Mouse (Mus musculus): ENCODE results near the gene Crnn. TPM values are rescaled to one million over a fixed set of nuclear protein-coding genes. Genes with fewer than 3 reads are reported as not detected.

Crnn gene
- total RNA-seq (2021), result not detected
- long read RNA-seq, experiment 1, result 0 reads
- long read RNA-seq, experiment 2, result 0 reads

- no peak for DNase-seq (ENCODE audit: low spot score in 2 of 2)
Observed at GRCm38 (mm10) chr3:93144510-93145051, at the start of gene Crnn. TSS of gene Crnn (plus strand) at chr3:93144787.

- DNase-seq (ENCODE audit: low spot score in 2 of 2), result no peak
Observed at GRCm38 (mm10) chr3:93096447-93096846, 48.1 kb upstream of the Crnn start.

DNA sequence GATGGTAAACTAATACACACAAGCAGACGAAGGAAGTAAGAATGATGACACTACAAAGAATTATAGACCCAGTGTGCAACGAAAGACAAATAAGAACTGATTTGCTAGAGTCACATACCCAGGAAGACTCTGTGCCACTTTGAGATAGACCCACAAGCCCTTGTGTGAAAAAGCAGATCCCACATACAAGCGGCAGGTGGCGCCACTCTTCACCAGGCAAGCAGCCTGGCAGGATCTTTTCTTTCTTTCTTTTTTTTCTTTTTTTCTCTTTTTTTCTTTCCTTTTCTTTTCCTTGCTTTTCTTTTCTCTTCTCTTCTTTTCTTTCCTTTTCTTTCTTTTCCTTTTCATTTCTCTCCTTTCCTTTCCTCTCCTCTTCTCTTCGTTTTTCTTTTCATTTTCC lies 32.9 kb upstream of the Crnn start:
- DNase-seq (ENCODE audit: low spot score in 2 of 2), result peak in 1 of 2 experiments; percentile 31

DNA sequence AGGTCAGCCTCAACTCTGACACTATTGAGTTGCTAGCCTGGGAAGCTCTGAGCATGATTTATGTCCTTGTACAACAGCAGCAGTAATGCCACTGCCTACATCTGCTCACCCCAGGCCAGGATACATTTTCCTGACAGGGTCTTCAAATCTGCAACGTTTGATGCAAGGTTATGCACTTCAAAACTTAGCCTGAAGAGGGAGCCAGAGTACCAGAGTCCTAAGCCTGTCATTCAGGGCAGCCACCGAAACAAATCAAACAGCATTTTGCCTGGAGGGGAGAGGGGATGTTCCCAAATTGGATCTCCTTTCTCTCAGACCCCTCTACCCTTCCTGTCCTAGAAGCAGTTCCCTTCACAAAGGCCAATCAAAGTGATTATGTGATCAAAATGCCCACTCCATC lies 30.1 kb upstream of the Crnn start:
- peak; percentile 20 to 59 for DNase-seq (ENCODE audit: low spot score in 2 of 2)

GRCm38 (mm10) chr3:93119101-93119500 lies 25.5 kb upstream of the Crnn start:
- no peak for DNase-seq (ENCODE audit: low spot score in 2 of 2)

DNA sequence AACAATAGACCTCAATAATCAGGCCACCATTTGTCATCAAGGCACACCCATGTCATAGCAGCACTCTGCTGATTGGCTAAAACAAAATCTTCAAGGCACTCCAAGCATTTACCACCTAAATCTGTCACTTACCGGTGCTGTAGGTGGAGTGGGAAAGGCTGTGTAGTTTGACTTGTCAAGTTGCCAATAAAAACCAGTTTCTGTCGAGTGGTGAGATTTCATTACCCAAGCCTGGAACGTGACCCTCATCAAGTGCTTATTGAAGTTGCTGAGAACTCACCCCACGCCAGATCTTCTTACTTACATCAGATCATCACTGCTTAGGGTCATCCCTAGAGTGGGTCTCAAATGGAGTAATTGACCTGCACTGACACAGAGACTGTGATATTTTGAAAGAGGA lies 16.5 kb upstream of the Crnn start:
- DNase-seq (ENCODE audit: low spot score in 2 of 2), result no peak

- no peak for DNase-seq (ENCODE audit: low spot score in 2 of 2)
Observed at GRCm38 (mm10) chr3:93129076-93129475, 15.5 kb upstream of the Crnn start.

GRCm38 (mm10) chr3:93130460-93130859 lies 14.1 kb upstream of the Crnn start:
- peak; percentile 61 to 67 for DNase-seq (ENCODE audit: low spot score in 2 of 2)

DNA sequence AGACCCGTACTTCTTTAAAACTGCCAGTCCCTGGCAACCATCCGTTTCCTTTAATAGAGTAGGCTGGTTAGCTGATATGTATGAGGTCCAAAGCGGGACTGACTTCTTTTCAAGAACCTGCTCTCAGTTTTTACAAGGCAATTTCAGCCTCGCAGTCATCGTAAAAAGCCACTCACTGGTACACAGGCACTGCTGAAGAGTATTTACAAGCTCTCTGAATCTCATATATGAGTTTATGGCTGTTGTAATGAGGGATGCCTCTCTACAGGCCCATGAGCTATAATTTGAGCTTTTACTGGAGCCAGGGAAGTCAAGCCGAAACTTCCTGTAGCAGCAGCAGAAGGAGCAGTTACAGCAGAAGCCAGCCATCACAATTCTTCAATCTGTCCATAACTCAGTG lies 17.9 kb downstream of the Crnn start:
- DNase-seq (ENCODE audit: low spot score in 2 of 2), result no peak

GRCm38 (mm10) chr3:93162996-93163592 lies 18.5 kb downstream of the Crnn start:
- no peak for DNase-seq (ENCODE audit: low spot score in 2 of 2)

GRCm38 (mm10) chr3:93180856-93181255 lies 36.3 kb downstream of the Crnn start:
- DNase-seq (ENCODE audit: low spot score in 2 of 2), result peak in 1 of 2 experiments; percentile 2

DNA sequence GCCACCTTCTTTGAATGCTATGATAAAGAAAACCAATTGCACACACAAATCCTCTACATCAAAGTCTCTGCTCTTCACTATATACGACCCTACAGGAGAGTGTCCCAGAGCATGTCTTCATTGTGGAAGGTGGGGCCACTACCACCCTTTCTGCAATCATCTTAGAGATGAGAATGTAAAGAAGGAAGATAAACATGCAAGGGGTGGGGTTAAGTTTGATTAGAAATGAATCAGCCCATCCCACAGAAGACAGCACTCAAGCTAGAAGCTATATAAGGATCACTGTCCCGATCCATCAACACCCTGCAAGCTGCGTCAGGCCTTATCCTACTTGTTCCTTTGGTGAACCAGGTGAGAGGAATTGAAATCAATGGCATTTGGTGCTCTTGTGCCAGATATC lies 52.4 kb downstream of the Crnn start, which contains the start of gene Flg2:
Gene Flg2 (plus strand): TSS at position 301 of the 400 bp plus-strand sequence.
- DNase-seq (ENCODE audit: low spot score in 2 of 2), result no peak

Other genes with a start within 250 kb of the Crnn start
- not detected for gene Lce3a, start 218.6 kb upstream of the Crnn start, total RNA-seq (2021)
- not detected for gene Lce3b, start 211.8 kb upstream of the Crnn start, total RNA-seq (2021)
- not detected for gene Lce3c, start 200.3 kb upstream of the Crnn start, total RNA-seq (2021)
- gene Lce3d, start 187.4 kb upstream of the Crnn start, total RNA-seq (2021), result not detected
- gene Lce3e, start 177.7 kb upstream of the Crnn start, total RNA-seq (2021), result not detected
- gene Lce3f, start 152.6 kb upstream of the Crnn start, total RNA-seq (2021), result not detected
- gene Crct1, start 129.1 kb upstream of the Crnn start, total RNA-seq (2021), result not detected
- not detected for gene Lce1m, start 125.7 kb upstream of the Crnn start, total RNA-seq (2021)
- not detected for gene Gm4858, start 76.0 kb upstream of the Crnn start, total RNA-seq (2021)
- not detected for gene Flg2, start 52.5 kb downstream of the Crnn start, total RNA-seq (2021)
- not detected for gene Flg, start 128.7 kb downstream of the Crnn start, total RNA-seq (2021)
- gene Hrnr, start 175.0 kb downstream of the Crnn start, total RNA-seq (2021), result under 1 TPM in 1 of 2 experiments, not detected in 1; 0.07 TPM
- not detected for gene Rptn, start 248.9 kb downstream of the Crnn start, total RNA-seq (2021)

All from left cerebral cortex, adult 18-20 months (tissue).